Mouse (Mus musculus) large intestine, adult 2 months (tissue): ENCODE results near the gene Ppp1r12b. TPM values are rescaled to one million over a fixed set of nuclear protein-coding genes. Genes with fewer than 3 reads are reported as not detected.

Experiments
- DNase-seq: peaks from one replicate; pipeline ENCODE4 v3.0.0-alpha.2; 2012; ENCODE audit warnings: low read depth, low spot score
- WGBS: fragments of 180-500 bp; shearing (Covaris S2); methylation state at CpG from one replicate; pipeline ENCODE4 v1.1.7; 2018; 5-methylcytosine and 5-hydroxymethylcytosine counted together
- polyA plus RNA-seq: library from polyadenylated mRNA; depleted of rRNA; stranded (reverse); fragments of >200 nt; gene quantifications from 2 replicates; pipeline ENCODE4 v1.2.3, GENCODE M21; 2012

The Ppp1r12b gene
- polyA plus RNA-seq, 1 experiment, result 22.0 TPM

DNA sequence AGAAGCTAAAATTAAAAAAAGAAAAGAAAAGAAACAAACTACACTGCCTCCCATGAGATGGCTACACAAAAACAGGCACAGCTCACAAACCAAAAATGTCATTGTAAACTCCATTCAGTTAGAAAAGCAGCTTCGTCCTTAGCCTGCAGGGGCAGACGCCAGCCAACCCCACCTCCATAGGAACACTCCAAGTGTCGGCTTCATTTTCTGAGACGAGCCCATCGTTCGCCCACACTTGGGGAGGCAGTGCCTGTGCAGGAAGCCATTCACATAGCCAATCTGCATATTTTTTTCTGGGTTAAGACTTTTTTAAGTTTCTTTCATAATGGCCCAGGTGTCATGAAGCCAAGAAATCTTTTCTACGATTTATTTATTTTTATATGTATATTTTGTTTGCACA is 8.2 kb downstream of the Ppp1r12b start:
- 87% methylated on average over 7 of the region's 7 CpGs for whole genome bisulfite sequencing

DNA sequence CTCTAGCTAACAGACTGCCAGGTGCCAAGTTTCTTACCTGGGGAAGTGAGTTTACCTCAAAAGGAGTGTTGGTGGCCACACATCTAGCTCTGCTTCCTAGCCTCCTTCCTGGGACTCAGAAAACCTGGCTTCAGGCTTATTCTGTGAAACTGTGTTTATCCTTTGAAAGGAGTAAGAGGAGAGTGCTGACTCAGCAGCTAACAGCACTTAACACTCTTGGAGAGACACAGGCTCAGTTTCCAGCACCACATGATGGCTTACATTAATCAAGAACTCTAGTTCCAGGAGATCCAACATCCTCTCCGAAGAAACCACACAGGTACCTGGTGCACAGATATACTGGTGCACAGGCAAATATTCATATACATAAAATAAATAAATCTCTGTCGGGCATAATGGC is 12.8 kb downstream of the Ppp1r12b start:
- WGBS, result 94% methylated on average over 2 of the region's 2 CpGs
- DNase-seq, result no peak

More for the DNA sequence above, 8.2 kb downstream of the Ppp1r12b start:
- DNase-seq, result no peak

DNA sequence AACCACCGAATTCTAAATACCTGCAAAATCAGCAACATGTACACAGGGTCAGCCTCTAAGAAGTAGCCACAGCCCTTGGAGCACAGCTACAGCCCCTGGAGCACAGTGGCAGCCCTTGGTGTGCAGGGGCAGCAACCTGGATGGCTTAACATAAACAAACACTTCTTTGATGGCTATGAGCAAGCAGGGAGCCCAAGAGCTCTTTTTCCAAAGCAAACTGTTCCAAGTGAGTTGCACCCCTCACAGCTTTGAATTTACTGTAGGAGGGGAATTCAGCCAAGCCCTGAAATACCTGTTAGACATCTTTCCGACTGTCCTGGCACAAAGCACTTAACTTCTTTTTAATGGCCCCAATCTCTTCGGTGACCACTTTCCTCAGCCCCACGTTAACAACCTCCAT is 14.9 kb downstream of the Ppp1r12b start:
- 27% methylated on average over 4 of the region's 4 CpGs for WGBS

DNA sequence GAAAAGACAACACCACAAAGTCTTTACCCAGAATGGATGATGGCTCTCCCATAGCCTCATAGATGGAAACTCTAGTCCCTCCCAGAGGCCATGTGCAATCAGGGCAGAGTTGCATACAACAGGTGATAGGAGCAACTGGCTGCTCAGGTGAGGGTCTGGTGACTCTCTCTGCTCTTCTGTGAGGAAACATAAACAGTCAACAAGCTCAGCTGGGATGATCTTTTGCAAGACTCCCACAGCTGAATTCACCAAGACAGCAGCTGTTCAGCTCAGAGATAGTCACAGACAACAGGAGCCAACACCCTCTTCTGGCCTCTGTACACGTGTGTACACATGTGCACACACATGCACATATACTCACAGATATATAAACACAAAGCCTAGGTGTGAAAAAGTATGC is 17.5 kb downstream of the Ppp1r12b start:
- DNase-seq, result no peak
- 81% methylated on average over 1 of the region's 1 CpGs for WGBS

More for the DNA sequence above, 14.9 kb downstream of the Ppp1r12b start:
- DNase-seq, result no peak

DNA sequence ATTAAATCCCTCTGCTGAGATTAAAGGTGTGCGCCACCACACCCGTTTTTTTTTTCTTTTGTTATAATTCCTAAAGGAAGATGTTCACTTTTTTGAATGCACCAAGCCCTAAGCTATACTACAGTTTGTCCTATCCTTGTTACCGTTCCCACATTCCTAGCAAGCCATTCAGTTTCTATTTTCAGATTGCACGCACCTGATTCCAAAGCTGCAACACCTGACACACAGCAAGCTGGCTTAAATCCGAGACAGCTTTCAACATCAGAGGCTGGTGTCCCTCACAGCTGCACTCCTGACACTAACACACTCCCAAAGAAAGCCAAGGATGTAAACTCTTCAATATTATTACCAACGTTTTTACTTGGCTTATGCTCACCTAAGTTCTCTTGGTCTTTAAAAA is 19.4 kb downstream of the Ppp1r12b start:
- 83% methylated on average over 6 of the region's 6 CpGs for WGBS

DNA sequence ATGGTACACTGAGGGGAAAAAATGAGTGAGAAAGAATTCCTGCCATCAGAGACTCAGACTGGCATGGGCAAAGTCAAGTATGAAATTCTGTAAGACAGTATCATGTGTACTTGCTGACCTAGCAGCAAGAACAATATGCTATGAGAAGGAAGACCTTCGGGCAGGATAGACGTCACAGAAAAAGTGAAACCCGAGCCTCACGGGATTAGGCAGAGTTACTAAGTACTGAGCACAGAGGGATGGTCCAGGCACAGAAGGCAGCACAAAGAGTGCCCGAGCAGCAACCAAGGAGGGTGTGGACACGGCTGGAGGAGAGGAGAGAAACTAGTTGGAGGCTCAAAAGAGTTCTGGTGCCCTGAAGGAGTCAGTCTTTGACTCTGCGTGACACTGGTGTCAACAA is 23.3 kb downstream of the Ppp1r12b start:
- WGBS, result 70% methylated on average over 7 of the region's 7 CpGs
- DNase-seq, result no peak

More for the DNA sequence above, 19.4 kb downstream of the Ppp1r12b start:
- DNase-seq, result no peak

DNA sequence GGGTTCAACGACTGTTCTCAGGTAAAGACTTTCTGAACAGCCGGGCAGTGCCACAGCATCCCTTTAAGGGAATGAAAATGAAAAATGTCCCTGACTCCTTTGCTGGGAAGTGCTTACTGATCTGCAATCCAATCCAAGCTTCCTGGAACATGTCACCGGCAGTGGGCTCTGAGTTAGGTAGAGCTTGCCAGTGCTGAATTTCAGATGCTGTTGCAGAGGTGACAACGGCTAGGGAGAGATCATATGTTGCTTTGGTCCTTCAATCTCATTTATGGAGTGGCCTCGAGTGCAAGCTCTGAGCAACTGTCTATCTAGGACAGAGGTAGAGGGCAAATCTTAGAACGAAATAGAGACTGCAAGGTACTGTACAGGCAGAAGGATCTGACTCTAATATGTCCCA is 36.7 kb downstream of the Ppp1r12b start:
- WGBS, result 88% methylated on average over 6 of the region's 6 CpGs
- no peak for DNase-seq

DNA sequence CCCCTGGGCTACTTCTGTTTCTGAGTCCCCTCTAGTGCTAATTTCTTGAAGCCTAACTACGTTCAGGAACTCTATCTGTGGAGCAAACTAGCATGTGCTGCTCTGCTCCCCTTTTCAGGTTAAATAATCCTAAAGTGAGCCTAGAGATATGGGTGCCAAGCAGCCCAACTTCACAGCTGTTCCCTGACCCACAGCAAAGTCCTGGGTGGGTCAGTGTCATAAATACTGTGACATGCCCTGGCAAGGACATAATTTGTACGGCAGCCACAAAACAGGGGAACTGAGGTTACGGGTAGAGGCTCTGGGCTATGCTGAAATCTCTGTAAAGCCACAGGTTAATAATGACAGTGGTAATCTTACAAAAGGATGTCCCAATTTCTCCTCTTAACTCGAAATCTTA is 40.3 kb downstream of the Ppp1r12b start:
- WGBS, result 72% methylated on average over 4 of the region's 4 CpGs
- DNase-seq, result no peak

DNA sequence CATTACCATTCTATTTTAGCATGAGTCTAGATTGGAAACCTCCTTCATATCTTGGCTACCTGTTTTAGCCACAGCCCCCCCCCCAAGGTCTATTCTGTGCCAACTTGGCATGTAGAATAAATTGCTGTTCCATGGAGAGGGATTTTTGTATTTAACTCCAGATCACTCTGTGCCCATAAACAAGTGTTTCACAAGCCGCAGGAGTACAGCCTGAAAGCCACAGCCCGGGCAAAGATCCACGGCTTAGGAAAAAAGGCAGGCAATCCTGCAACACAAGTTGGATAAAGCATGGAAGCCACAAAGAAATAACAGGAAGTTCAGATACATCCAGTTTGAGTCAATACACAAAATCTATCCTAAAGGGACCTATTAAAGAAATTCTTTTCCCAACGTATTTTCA is 42.2 kb downstream of the Ppp1r12b start:
- WGBS, result 66% methylated on average over 4 of the region's 4 CpGs
- DNase-seq, result no peak

DNA sequence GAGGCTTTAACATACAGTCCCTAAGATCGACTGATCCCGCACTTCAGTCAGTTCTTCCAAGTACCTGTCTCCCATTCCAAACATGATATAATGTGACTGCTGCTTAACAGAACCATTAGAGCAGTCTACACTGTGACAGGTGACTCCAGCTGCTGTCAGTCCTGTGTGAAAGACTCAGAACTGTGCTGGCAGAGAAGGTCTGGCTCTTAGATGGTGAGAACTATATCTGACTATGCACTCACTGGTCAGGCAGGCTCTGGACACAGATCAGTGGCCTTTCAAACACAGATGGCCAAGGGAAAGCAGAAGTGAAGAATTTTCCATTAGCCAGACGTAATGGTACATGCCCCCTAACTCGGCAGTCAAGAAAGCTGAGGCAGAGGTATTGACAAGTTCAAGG is 43.9 kb downstream of the Ppp1r12b start:
- DNase-seq, result no peak
- 80% methylated on average over 4 of the region's 4 CpGs for WGBS

DNA sequence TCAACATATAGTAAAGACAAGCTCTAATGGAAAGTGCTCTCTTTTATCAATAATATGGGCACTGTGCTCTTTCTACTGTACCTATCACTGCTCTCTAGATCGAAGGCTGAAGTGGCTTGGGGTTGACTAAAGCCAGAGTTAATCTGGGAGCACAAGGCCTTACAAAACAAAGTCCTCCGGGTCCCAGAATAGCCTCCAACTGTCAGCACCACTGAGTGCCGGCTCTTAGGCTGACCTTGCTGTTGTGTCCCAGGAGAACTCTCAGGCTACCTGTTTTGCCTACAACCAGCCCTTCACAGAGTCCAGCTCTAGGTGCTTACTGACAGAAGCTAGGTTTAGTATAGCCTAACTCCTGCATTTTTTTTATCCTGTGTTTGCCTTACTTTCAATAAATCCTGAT is 45.7 kb downstream of the Ppp1r12b start:
- WGBS, result 50% methylated on average over 3 of the region's 3 CpGs
- no peak for DNase-seq

DNA sequence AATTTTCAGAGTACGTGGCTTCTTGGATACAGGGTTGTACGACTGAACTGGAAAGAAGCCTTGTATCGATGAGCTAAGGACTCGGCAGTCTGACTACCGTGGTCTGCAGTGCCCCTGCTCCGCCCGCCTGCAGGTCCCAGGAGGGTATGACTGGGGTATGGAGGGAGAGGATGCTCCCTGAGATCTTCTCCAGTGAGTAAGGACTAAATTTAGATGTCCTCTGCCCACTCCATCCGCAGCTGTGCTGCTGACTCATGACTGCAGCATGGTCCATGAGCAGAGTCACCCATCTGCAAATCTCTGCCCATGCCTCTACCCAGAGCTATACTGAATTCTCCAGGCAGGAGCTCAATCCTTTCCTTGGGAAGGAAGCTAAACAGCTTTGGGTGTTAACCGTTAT is 46.3 kb downstream of the Ppp1r12b start:
- WGBS, result 68% methylated on average over 9 of the region's 9 CpGs
- no peak for DNase-seq

DNA sequence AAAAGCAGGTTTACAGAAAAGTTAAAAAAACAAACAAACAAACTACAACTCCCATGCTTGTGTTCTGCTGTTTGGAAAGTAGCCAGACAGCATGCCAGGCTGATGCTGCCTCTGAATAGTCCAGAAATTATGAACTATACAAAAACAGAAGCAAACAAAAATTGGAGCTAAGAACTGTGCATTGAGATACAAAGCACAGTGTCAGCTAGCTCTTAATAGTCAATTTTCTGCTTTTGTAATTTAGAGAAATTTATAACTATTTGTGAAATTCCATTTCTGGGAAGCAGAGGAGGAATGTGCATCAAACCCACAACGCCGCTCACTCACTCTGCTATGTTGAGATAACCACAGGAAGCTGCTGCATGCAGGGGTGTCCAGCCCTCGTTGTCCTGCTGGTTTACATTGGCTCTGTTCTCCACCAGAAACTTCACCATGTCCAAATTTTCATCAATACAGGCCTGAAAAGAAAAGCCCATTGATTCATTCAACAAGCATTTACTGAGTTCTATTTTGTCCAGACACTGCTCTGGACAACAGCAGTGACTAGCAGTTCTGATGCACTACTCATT is 53.6 kb downstream of the Ppp1r12b start:
- WGBS, result 69% methylated on average over 3 of the region's 3 CpGs
- DNase-seq, result no peak

DNA sequence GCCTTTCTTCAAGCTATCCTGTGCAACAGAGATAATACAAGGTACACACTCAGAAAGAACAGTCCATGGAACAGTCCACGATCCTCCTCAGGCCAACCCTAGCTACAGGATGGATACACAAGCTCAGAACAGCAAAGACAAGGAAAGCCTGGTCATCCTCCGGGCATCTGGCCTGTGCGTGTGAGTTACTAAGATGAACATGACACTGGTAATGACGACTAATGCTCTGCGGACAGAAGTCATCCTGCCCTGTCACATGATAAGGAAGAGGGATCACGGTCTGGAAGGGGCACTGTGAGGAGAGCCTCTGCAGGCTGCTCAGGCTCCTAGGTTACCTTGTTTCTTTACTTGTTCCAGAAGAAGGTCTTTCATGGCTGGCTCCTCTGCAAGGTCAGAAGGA is 59.7 kb downstream of the Ppp1r12b start:
- no peak for DNase-seq
- 98% methylated on average over 6 of the region's 6 CpGs for WGBS

DNA sequence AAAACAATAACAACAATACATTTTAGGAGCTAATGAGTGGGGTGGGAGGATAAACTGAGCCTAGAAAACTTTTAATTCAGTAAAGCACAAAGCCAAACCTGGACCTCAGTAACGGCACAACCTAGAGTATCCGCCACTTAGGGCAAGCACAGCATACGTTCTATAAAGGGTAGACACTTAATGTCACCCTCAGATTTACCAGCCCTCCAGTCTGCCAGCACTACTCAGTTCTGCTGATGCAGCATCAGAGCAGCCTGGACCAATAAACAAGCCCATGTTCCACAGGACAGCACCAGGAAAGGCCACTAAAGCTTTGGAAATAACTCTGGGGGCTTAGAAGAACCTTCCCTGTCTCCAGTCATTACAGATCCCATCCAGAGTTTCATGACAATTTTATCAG is 60.9 kb downstream of the Ppp1r12b start:
- no peak for DNase-seq
- WGBS, result 94% methylated on average over 3 of the region's 3 CpGs

DNA sequence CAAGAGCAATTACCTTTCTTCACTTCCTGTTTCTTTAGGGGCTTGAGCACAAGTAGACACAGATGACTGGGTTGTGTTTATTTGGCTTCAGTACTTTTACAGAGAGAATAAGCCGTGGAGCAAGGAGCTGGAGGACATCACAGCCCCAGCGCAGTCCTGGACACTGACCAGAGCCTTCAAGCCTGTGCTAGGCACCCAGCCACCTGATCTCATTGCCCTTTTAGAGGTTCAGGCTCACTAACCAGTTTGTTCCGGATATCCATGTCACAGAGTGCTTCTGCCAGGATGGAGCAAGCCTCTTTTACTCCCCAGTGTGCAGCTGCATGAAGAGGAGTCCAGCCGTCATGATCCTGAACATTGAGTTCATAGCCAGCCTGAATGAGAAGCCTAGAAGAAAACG is 63.8 kb downstream of the Ppp1r12b start:
- 77% methylated on average over 5 of the region's 5 CpGs for WGBS
- DNase-seq, result no peak

DNA sequence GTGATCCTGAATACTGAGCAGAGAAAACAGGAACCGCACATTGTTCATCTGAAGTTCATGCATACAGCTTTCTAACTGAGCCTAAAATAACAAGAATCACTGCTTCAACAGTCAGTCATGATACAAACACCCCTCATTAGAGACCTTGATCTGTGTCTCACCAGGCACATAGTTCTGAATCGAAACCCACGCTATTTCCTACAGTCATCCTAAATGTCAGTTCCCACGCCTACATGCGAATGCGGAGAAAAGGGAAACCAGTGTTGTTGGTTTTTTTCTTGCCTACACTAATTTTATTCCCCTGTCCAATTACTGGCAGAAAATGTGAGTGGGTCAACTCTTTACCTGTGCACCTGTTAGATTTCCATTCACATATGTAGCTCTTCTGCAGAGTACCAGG is 66.1 kb downstream of the Ppp1r12b start:
- WGBS, result 97% methylated on average over 6 of the region's 6 CpGs
- no peak for DNase-seq

DNA sequence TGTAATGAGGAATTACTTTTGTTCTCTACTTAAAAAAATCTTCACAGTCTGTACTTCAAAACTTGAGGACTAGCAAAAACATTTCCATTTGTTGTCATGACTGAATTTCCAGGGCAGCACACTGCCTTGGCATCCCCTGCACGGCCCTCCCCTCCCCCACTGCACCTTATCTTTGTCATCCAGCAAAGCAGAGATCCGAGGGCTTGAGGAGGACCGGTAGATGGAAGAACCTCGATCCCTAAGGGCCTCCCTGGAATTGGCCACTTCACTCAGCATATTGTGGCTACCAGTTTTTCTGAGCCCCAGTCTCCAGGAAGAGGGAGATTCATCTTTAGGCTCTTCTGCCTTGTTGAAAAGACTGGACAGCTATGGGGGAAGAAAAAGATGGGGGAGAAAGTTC is 79.9 kb downstream of the Ppp1r12b start:
- DNase-seq, result no peak
- WGBS, result 43% methylated on average over 4 of the region's 4 CpGs

DNA sequence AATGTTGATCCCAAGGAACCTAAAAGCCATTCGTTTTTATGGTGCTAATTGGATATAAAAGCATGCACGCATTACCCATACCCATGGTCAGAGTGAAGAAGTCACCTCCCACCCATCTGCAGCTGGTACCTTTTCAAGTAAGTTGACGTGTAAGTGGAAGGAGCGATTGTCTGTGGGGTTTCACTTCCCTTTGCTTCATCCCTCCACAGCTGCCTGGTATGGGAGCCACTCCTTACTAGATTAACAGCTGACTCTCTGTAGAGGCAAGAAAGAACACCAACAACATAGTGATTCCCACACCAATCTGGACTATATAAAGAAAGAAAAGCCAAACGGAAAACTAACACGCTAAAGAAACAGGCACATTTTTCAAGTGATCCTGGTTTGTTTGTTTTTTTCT is 83.1 kb downstream of the Ppp1r12b start:
- WGBS, result 82% methylated on average over 6 of the region's 6 CpGs
- DNase-seq, result no peak

DNA sequence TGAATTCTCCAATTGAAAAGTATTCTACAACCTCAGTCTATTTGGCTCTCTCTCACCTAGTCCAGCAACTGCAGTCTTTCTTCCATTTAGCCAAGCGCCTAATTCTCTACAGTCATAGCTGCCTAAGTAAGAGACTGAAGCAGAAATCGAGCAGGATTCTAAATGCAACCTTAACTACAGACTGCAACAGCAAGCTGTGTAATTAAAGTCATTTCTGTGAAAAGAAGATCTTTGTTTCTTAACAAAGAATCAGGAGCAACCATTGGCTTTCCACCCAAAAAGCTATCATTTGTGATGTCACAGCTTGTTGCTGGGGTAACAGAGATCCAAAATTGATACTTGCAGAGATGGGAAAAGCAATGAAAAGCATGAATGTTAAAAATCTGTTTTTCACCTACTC is 89.3 kb downstream of the Ppp1r12b start:
- no peak for DNase-seq
- 94% methylated on average over 2 of the region's 2 CpGs for WGBS

DNA sequence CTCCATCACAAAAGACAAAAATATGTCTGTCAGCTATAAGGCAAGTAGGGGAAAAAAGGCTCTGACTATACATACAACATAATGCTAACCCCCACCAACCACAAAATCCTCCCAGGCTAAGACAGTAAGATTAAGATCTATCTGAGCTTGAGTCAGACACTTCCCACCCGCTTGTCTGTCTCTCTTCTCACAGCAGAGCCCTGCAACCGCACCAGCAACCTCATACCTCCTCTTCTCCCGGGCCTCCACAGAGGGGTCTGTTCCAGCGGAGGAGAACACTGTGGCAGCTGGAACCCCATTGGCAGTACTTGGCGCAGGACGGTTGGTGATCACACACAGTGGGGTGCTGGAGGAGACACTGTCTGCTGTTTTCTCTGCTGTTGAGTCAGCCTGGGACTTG is 90.2 kb downstream of the Ppp1r12b start:
- no peak for DNase-seq
- 85% methylated on average over 6 of the region's 6 CpGs for WGBS

DNA sequence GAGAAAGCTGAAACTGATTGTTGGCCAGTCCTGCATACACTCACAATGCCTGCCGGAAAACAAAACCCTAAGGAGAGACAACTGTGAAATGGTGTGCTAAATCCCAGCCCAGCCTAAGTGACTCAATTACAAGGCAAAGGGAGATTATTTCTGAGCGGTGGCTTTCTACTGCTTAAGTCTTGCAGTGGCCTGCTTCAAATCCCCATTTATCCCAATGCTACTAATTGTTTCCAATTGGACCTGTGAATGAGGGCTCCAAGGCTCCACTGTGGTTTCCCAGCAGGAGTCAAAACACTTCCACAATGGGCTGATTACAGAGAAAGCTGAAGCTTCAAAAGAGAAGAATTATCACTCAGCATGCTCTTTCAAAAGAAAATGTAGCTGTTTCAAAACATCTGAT is 95.2 kb downstream of the Ppp1r12b start:
- no peak for DNase-seq
- WGBS, result 83% methylated on average over 2 of the region's 2 CpGs
